Mouse (Mus musculus): ENCODE results near the gene Babam2. TPM values are rescaled to one million over a fixed set of nuclear protein-coding genes. Genes with fewer than 3 reads are reported as not detected.
A peak's percentile ranks its signal among the peaks of the same experiment; 100 is the strongest.
"Not testable (repeated sequence)": the region's sequence is repeated elsewhere in the genome, so short reads cannot be mapped to it uniquely, and the experiment has no call there.

Gene Babam2
- total RNA-seq, 1 experiment from 2014 or later: 152 TPM

- no peak for DNase-seq
These were observed 89.7 kb downstream of the Babam2 start for GRCm38 (mm10) chr5:31787201-31787600.

GRCm38 (mm10) chr5:31787622-31788021 lies 90.1 kb downstream of the Babam2 start:
- no peak for DNase-seq

- no peak for DNase-seq
These were observed 94.9 kb downstream of the Babam2 start for GRCm38 (mm10) chr5:31792338-31792737.

GRCm38 (mm10) chr5:31792863-31793262 lies 95.4 kb downstream of the Babam2 start:
- DNase-seq: peak; percentile 52

GRCm38 (mm10) chr5:31795414-31795813 lies 97.9 kb downstream of the Babam2 start:
- no peak for DNase-seq

GRCm38 (mm10) chr5:31796979-31797378 lies 99.5 kb downstream of the Babam2 start:
- DNase-seq: no peak

- not testable (repeated sequence) for DNase-seq
These were observed 106.7 kb downstream of the Babam2 start for GRCm38 (mm10) chr5:31804211-31804610.

GRCm38 (mm10) chr5:31804751-31805150 lies 107.3 kb downstream of the Babam2 start:
- no peak for DNase-seq

GRCm38 (mm10) chr5:31807312-31807711 lies 109.8 kb downstream of the Babam2 start:
- no peak for DNase-seq

GRCm38 (mm10) chr5:31808271-31808670 lies 110.8 kb downstream of the Babam2 start:
- DNase-seq: no peak

- DNase-seq: peak; percentile 32
These were observed 113.5 kb downstream of the Babam2 start for GRCm38 (mm10) chr5:31810796-31811662.

- DNase-seq: no peak
These were observed 114.1 kb downstream of the Babam2 start for GRCm38 (mm10) chr5:31811663-31812001.

- DNase-seq: no peak
These were observed 115.7 kb downstream of the Babam2 start for GRCm38 (mm10) chr5:31813156-31813675.

- DNase-seq: no peak
These were observed 116.6 kb downstream of the Babam2 start for GRCm38 (mm10) chr5:31814068-31814467.

- peak; percentile 9 for DNase-seq
These were observed 117.6 kb downstream of the Babam2 start for GRCm38 (mm10) chr5:31815129-31815528.

GRCm38 (mm10) chr5:31816082-31816481 lies 118.6 kb downstream of the Babam2 start:
- DNase-seq: no peak

- no peak for DNase-seq
These were observed 123.3 kb downstream of the Babam2 start for GRCm38 (mm10) chr5:31820801-31821200.

- DNase-seq: no peak
These were observed 123.7 kb downstream of the Babam2 start for GRCm38 (mm10) chr5:31821204-31821603.

- DNase-seq: peak; percentile 38
These were observed 126.2 kb downstream of the Babam2 start for GRCm38 (mm10) chr5:31823673-31824072.

- no peak for DNase-seq
These were observed 126.6 kb downstream of the Babam2 start for GRCm38 (mm10) chr5:31824126-31824525.

GRCm38 (mm10) chr5:31827304-31827703 lies 129.8 kb downstream of the Babam2 start:
- DNase-seq: no peak

GRCm38 (mm10) chr5:31827896-31828295 lies 130.4 kb downstream of the Babam2 start:
- DNase-seq: no peak

GRCm38 (mm10) chr5:31828747-31829146 lies 131.3 kb downstream of the Babam2 start:
- DNase-seq: no peak

- DNase-seq: no peak
These were observed 132.1 kb downstream of the Babam2 start for GRCm38 (mm10) chr5:31829588-31829987.
